Mouse (Mus musculus) ES-E14 (cell line): ENCODE measurements around the gene Mpl.

Source experiments
- CHD2 ChIP-seq: IDR thresholded peaks from 2 replicates; pipeline ENCODE4 v1.6.1; 2014; ENCODE audit warnings: mild to moderate bottlenecking, low read depth, low read length, inconsistent platforms
- HCFC1 ChIP-seq: IDR thresholded peaks from 2 replicates; pipeline ENCODE4 v1.6.1; 2012; ENCODE audit warnings: low read length, inconsistent platforms, borderline replicate concordance; ENCODE audit not compliant: insufficient read depth
- MAFK ChIP-seq: IDR thresholded peaks from 2 replicates; pipeline ENCODE4 v1.6.1; 2014; ENCODE audit warnings: mild to moderate bottlenecking, low read depth, low read length, inconsistent platforms; ENCODE audit not compliant: insufficient read depth
- ZC3H11A ChIP-seq: IDR thresholded peaks from 2 replicates; pipeline ENCODE4 v1.6.1; 2012; ENCODE audit warnings: low read depth, mild to moderate bottlenecking, inconsistent platforms, low read length, borderline replicate concordance

DNA sequence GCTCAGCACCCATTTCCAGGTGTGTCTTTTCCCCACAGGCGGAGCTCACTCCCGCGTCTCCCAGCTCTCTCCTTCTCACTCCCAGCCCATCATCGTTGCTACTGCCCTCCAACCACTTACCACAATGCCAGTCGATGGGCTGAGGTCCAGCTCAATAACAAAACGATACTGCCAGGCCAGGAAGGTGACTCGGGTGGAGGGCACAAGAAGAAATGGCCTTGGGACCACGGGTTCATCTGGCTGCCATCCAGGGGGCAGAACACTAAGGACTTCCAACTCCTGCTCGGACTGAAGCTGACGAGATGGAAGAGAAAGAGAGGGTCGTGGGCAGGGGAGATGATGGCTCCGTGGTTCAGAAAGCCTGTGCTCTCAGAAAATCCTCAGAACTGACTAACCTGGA is 54.6 kb downstream of the Mpl start:
- no peak for TF ChIP-seq ZC3H11A
- TF ChIP-seq CHD2, result no peak
- TF ChIP-seq HCFC1, result no peak
- TF ChIP-seq MAFK, result no peak
